Mouse (Mus musculus) T-helper 1 cell (primary cell): ENCODE measurements around the gene Sp2.

ENCODE experiments used
- in situ Hi-C: fragments of 300-600 bp; cut with MboI, MseI; formaldehyde crosslinking; loops from one replicate; pipeline ENCODE4 v1.15.1; 2025; ENCODE audit warnings: high pct_unique_total_duplicates

The Sp2 gene

GRCm38 (mm10) chr11:96938426-96938800 lies 44.3 kb downstream of the Sp2 start:
- in situ Hi-C loops, result no loop called here

- in situ Hi-C loops, result no loop called here
Measured at GRCm38 (mm10) chr11:96937549-96938425, 45.0 kb downstream of the Sp2 start.

- in situ Hi-C loops, result no loop called here
Measured at GRCm38 (mm10) chr11:96935872-96936650, 46.7 kb downstream of the Sp2 start.

GRCm38 (mm10) chr11:96934921-96935356 lies 47.8 kb downstream of the Sp2 start:
- in situ Hi-C loops, result no loop called here

- in situ Hi-C loops, result no loop called here
Measured at GRCm38 (mm10) chr11:96933562-96934276, 49.0 kb downstream of the Sp2 start.

- in situ Hi-C loops, result no loop called here
Measured at GRCm38 (mm10) chr11:96931327-96932062, 51.3 kb downstream of the Sp2 start.

GRCm38 (mm10) chr11:96929766-96930331 lies 52.9 kb downstream of the Sp2 start:
- in situ Hi-C loops, result no loop called here

GRCm38 (mm10) chr11:96929096-96929765 lies 53.5 kb downstream of the Sp2 start:
- in situ Hi-C loops, result no loop called here

- in situ Hi-C loops, result no loop called here
Measured at GRCm38 (mm10) chr11:96928691-96929090, 54.1 kb downstream of the Sp2 start.

GRCm38 (mm10) chr11:96928088-96928487 lies 54.7 kb downstream of the Sp2 start, which contains the start of gene Prr15l:
Gene Prr15l (plus strand): TSS chr11:96928104.
- in situ Hi-C loops, result no loop called here

- in situ Hi-C loops, result no loop called here
Measured at GRCm38 (mm10) chr11:96926587-96926986, 56.2 kb downstream of the Sp2 start.

GRCm38 (mm10) chr11:96925469-96926148 lies 57.1 kb downstream of the Sp2 start:
- in situ Hi-C loops, result no loop called here

GRCm38 (mm10) chr11:96924861-96925260 lies 57.9 kb downstream of the Sp2 start:
- in situ Hi-C loops, result no loop called here

GRCm38 (mm10) chr11:96919003-96919402 lies 63.8 kb downstream of the Sp2 start:
- in situ Hi-C loops, result no loop called here

- in situ Hi-C loops, result no loop called here
Measured at GRCm38 (mm10) chr11:96917415-96917814, 65.3 kb downstream of the Sp2 start.

GRCm38 (mm10) chr11:96916885-96917396 lies 65.8 kb downstream of the Sp2 start:
- in situ Hi-C loops, result no loop called here

GRCm38 (mm10) chr11:96916044-96916884 lies 66.5 kb downstream of the Sp2 start, which contains the start of gene Cdk5rap3:
Gene Cdk5rap3 (minus strand): TSS chr11:96916496.
- in situ Hi-C loops, result no loop called here

GRCm38 (mm10) chr11:96912682-96913081 lies 70.1 kb downstream of the Sp2 start:
- in situ Hi-C loops, result loop anchor here (5.0 kb wide), 2 partner anchors 50 to 105 kb away; no protein-coding TSS in a partner anchor
